Mouse (Mus musculus) B cell, adult 2 months (primary cell): Measurements from ENCODE around the gene Fkbp10.

ENCODE experiments used
- DNase-seq, 2 experiments: peaks; one replicate each; pipeline ENCODE4 v3.0.0; 2022

Gene Fkbp10

GRCm38 (mm10) chr11:100472935-100473295 is 57.4 kb downstream of the Fkbp10 start:
- no peak for DNase-seq
